Comparison of ENCODE assay signal across 8 mouse cellular contexts in genomic region chr2:6872894-6873255, GRCm38 (mm10).
DNase-seq lines count a peak whose midpoint lies in the region; ATAC-seq and TF ChIP-seq lines count a peak whose summit lies in the region.

No protein-coding gene starts in this region.

- peak overlapping the region; percentile 81 for H3K9ac ChIP-seq in heart, adult 2 months (ENCODE audit: low read depth, low read length)
- H3K9ac ChIP-seq in CH12.LX (ENCODE audit: insufficient read depth, low read depth), result peak overlapping the region; percentile 36
- H3K9ac ChIP-seq in forebrain, embryonic 15.5 days (replicated peaks), result peak overlapping the region; percentile 95
- H3K9ac ChIP-seq in liver, embryonic 16.5 days (ENCODE audit: low read depth, low read length), result peak overlapping the region; percentile 16; the same call in 1 of the 2 replicates

- H3K4me3 ChIP-seq in heart, adult 2 months, result peak overlapping the region; percentile 67
- H3K4me3 ChIP-seq in CH12.LX (replicated peaks in 1 of 3; ENCODE audit: low read depth in 2 of 3, low read length in 2 of 3, poor library complexity in 1 of 3), result peak overlapping the region; percentile 12 to 73 (median 70)
- peak overlapping the region; percentile 66 for H3K4me3 ChIP-seq in forebrain, embryonic 15.5 days
- H3K4me3 ChIP-seq in liver, embryonic 16.5 days (ENCODE audit: low read depth, low read length), result peak overlapping the region; percentile 64

- no peaks in the 10 kb centered on the region for H3K4me1 ChIP-seq in heart, adult 2 months (ENCODE audit: control insufficient read depth, insufficient read depth, low read length)
- H3K4me1 ChIP-seq in CH12.LX (ENCODE audit: control insufficient read depth in 1 of 2, insufficient read depth in 2 of 2), result peaks cover 0 to 2% of the 10 kb centered on the region in 2 experiments; a peak in 1 of 4 replicates
- H3K4me1 ChIP-seq in forebrain, embryonic 15.5 days, result peaks cover 65% of the 10 kb centered on the region
- H3K4me1 ChIP-seq in liver, embryonic 16.5 days (ENCODE audit: control insufficient read depth, low read depth, low read length), result peaks cover 2% of the 10 kb centered on the region; the same call in 1 of the 2 replicates

- no peak for TF ChIP-seq EP300 in heart, adult 2 months (IDR thresholded peaks at IDR 0.05; ENCODE audit: insufficient read depth, low read depth, low read length)
- no peak for TF ChIP-seq EP300 in CH12.LX (IDR thresholded peaks at IDR 0.05; ENCODE audit: low read length)

- peak overlapping the region; percentile 60; the same call in 1 of the 2 replicates for H3K27ac ChIP-seq in heart, adult 2 months
- H3K27ac ChIP-seq in CH12.LX (ENCODE audit: insufficient read depth, low read depth), result no peak overlapping the region
- peak overlapping the region; percentile 98 for H3K27ac ChIP-seq in forebrain, embryonic 15.5 days (replicated peaks)
- H3K27ac ChIP-seq in liver, embryonic 16.5 days (ENCODE audit: low read length), result no peak overlapping the region

- dilution Hi-C loops in CH12.LX (cut with MboI; ENCODE audit: extremely low pct_ligation_motif_present, extremely low pct_unique_long_range_greater_than_20kb, low sequenced_read_pairs), result no loop called here

- ATAC-seq in forebrain, embryonic 15.5 days (replicated peaks), result peak; percentile 60
- ATAC-seq in liver, embryonic 16.5 days (ENCODE audit: low read depth), result no peak

- no peak for TF ChIP-seq CTCF in heart, adult 2 months (IDR thresholded peaks at IDR 0.05)
- no peak for TF ChIP-seq CTCF in CH12.LX (conservative IDR thresholded peaks at IDR 0.05 in 1 of 2, IDR thresholded peaks at IDR 0.05 in 1 of 2; ENCODE audit: low read depth in 2 of 2, low read length in 2 of 2)

- no peaks in the 10 kb centered on the region for H3K9me3 ChIP-seq in CH12.LX (replicated peaks; ENCODE audit: low read length)
- no peaks in the 10 kb centered on the region for H3K9me3 ChIP-seq in forebrain, embryonic 15.5 days
- H3K9me3 ChIP-seq in liver, embryonic 16.5 days (replicated peaks; ENCODE audit: control insufficient read depth, low read length), result no peaks in the 10 kb centered on the region

- no peak for TF ChIP-seq RAD21 in CH12.LX (IDR thresholded peaks at IDR 0.05; ENCODE audit: low read depth, low read length)

- H3K36me3 ChIP-seq in heart, adult 2 months (ENCODE audit: control insufficient read depth, insufficient read depth, low read length), result no peaks in the 10 kb centered on the region
- H3K36me3 ChIP-seq in CH12.LX (replicated peaks in 1 of 2; ENCODE audit: control insufficient read depth in 1 of 2, insufficient read depth in 1 of 2, low read length in 1 of 2), result no peaks in the 10 kb centered on the region
- H3K36me3 ChIP-seq in forebrain, embryonic 15.5 days, result no peaks in the 10 kb centered on the region
- no peaks in the 10 kb centered on the region for H3K36me3 ChIP-seq in liver, embryonic 16.5 days (ENCODE audit: control insufficient read depth, insufficient read depth)

- peak overlapping the region; percentile 94; the same call in 1 of the 2 replicates for H3K4me2 ChIP-seq in CH12.LX (ENCODE audit: insufficient read depth, low read depth, poor library complexity, severe bottlenecking)
- H3K4me2 ChIP-seq in forebrain, embryonic 15.5 days (replicated peaks), result peak overlapping the region; percentile 61
- peak overlapping the region; percentile 85 for H3K4me2 ChIP-seq in liver, embryonic 16.5 days (ENCODE audit: low read depth, low read length)

- 0 out of 2 replicates have a peak, but pooled peaks cover 2% of the 10 kb centered on the region for H3K79me2 ChIP-seq in heart, adult 2 months (replicated peaks; ENCODE audit: control insufficient read depth, insufficient read depth, low read length)
- no peaks in the 10 kb centered on the region for H3K79me2 ChIP-seq in CH12.LX (replicated peaks; ENCODE audit: control insufficient read depth, extremely low read depth, insufficient read depth, poor library complexity, severe bottlenecking)

- H3K27me3 ChIP-seq in heart, adult 2 months (ENCODE audit: control insufficient read depth, insufficient read depth, low read length), result 0 out of 2 replicates have a peak, but pooled peaks cover 2% of the 10 kb centered on the region
- peaks cover 8% of the 10 kb centered on the region for H3K27me3 ChIP-seq in CH12.LX (replicated peaks)
- H3K27me3 ChIP-seq in forebrain, embryonic 15.5 days, result no peaks in the 10 kb centered on the region
- peaks cover 35% of the 10 kb centered on the region for H3K27me3 ChIP-seq in liver, embryonic 16.5 days (ENCODE audit: control insufficient read depth, insufficient read depth, low read depth, low read length)

- no peak for TF ChIP-seq POLR2A in heart, adult 2 months (IDR thresholded peaks at IDR 0.05; ENCODE audit: insufficient read depth, low read depth, low read length)
- no peak for TF ChIP-seq POLR2A in CH12.LX (IDR thresholded peaks at IDR 0.05; ENCODE audit: low read depth, low read length)

- intact Hi-C loops in heart, adult 2 months (cut with DNase I), result loop anchor here (5.0 kb wide), 2 partner anchors 209 to 369 kb away; no protein-coding TSS in a partner anchor

- in situ Hi-C loops in CH12.LX (cut with MboI; ENCODE audit: low pct_ligation_motif_present, low pct_unique_long_range_greater_than_20kb, low sequenced_read_pairs), result no loop called here

- WGBS in heart, adult 2 months, result 30% methylated on average over 10 of the region's 10 CpGs
- WGBS in forebrain, embryonic 15.5 days, result 5% methylated on average over 10 of the region's 10 CpGs
- 10% methylated on average over 10 of the region's 10 CpGs for WGBS in liver, embryonic 16.5 days (ENCODE audit: insufficient replicate concordance)

- DNase-seq in heart, adult 2 months, result no peak
- DNase-seq in heart, adult 11 months, result no peak
- peak; percentile 31 for DNase-seq in CH12.LX (ENCODE audit: extremely low read depth)
- no peak for DNase-seq in layer of hippocampus, adult 9-11 months
- no peak for DNase-seq in kidney, postnatal 14 days
- DNase-seq in spleen, postnatal 4 days (ENCODE audit: low spot score in 2 of 2), result no peak

TF ChIP-seq in CH12.LX, 34 proteins besides CTCF, POLR2A, EP300 and RAD21:
- TF ChIP-seq MAFK (IDR thresholded peaks at IDR 0.05; ENCODE audit: insufficient replicate concordance, low read length) (no peak), ZMIZ1 (IDR thresholded peaks at IDR 0.05; ENCODE audit: low read depth, low read length) (no peak), NRF1 (IDR thresholded peaks at IDR 0.05; ENCODE audit: low read depth, low read length) (no peak), E2F4 (IDR thresholded peaks at IDR 0.05; ENCODE audit: insufficient replicate concordance, low read depth, low read length) (no peak), CHD2 (IDR thresholded peaks at IDR 0.05; ENCODE audit: low read length) (no peak), ZC3H11A (IDR thresholded peaks at IDR 0.05; ENCODE audit: low read depth, low read length) (no peak), GABPA (IDR thresholded peaks at IDR 0.05; ENCODE audit: insufficient replicate concordance, low read depth, low read length) (no peak), NELFE (IDR thresholded peaks at IDR 0.05; ENCODE audit: low read depth, low read length) (no peak), MXI1 (IDR thresholded peaks at IDR 0.05; ENCODE audit: low read depth, low read length) (no peak), PAX5 (IDR thresholded peaks at IDR 0.05; ENCODE audit: low read length) (no peak), JUND (conservative IDR thresholded peaks at IDR 0.05; ENCODE audit: low read depth, low read length) (no peak), ZKSCAN1 (IDR thresholded peaks at IDR 0.05; ENCODE audit: borderline replicate concordance, low read depth, low read length) (no peak), BHLHE40 (IDR thresholded peaks at IDR 0.05; ENCODE audit: low read depth, low read length) (no peak), MYC (IDR thresholded peaks at IDR 0.05; ENCODE audit: low read depth, low read length) (no peak), SIN3A (IDR thresholded peaks at IDR 0.05; ENCODE audit: low read length) (no peak), KAT2A (IDR thresholded peaks at IDR 0.05; ENCODE audit: insufficient replicate concordance, low read length) (no peak)
TF ChIP-seq in CH12.LX: peak in this region for 0.

Comparison
In these comparisons a context has a peak if more than half of its experiments do, and no peak if none do; other contexts are left out.
1. H3K27ac ChIP-seq: peak in heart, adult 2 months (single experiment) and forebrain, embryonic 15.5 days (single experiment); none in CH12.LX (single experiment) and liver, embryonic 16.5 days (single experiment).
2. H3K9ac ChIP-seq: peak in every context shown above with its lines; median percentile 95 in forebrain, embryonic 15.5 days; 81 in heart, adult 2 months; 36 in CH12.LX; 16 in liver, embryonic 16.5 days.
3. Peak in every context shown above with its lines, with median percentiles within 50 percentile points of each other: H3K4me3 ChIP-seq and H3K4me2 ChIP-seq.